24 mouse cellular contexts compared by ENCODE assay signal in genomic region chr1:72491307-72491706, GRCm38 (mm10). TPM values are rescaled to one million over a fixed set of nuclear protein-coding genes. Genes with fewer than 3 reads are reported as not detected.
"Had no signal": no experiment of that assay in that cellular context is flagged by ENCODE, and none has a peak within 500 bp of the region (broad histone marks: within the 10 kb centered on the region; RNA-seq: fewer than 3 reads in every experiment).

No protein-coding gene starts in this region.

- H3K27ac ChIP-seq: layer of hippocampus, adult 2 months; limb, embryonic 10.5 days; limb, embryonic 13.5 days; liver, embryonic 12.5 days; liver, embryonic 15.5 days; macrophage; neural tube, embryonic 12.5 days; neural tube, embryonic 15.5 days; stomach, postnatal 0 days had no signal

- H3K4me3 ChIP-seq: layer of hippocampus, adult 2 months; limb, embryonic 10.5 days; limb, embryonic 13.5 days; liver, embryonic 12.5 days; liver, embryonic 15.5 days; neural tube, embryonic 12.5 days; neural tube, embryonic 15.5 days had no signal

- H3K4me2 ChIP-seq: limb, embryonic 13.5 days; liver, embryonic 12.5 days; liver, embryonic 15.5 days; neural tube, embryonic 12.5 days; neural tube, embryonic 15.5 days had no signal

- H3K9ac ChIP-seq: limb, embryonic 13.5 days; liver, embryonic 12.5 days; liver, embryonic 15.5 days; neural tube, embryonic 12.5 days; neural tube, embryonic 15.5 days had no signal

- H3K9me3 ChIP-seq: limb, embryonic 10.5 days; limb, embryonic 13.5 days; liver, embryonic 12.5 days; liver, embryonic 15.5 days; neural tube, embryonic 12.5 days; neural tube, embryonic 15.5 days had no signal

- H3K27me3 ChIP-seq: limb, embryonic 13.5 days; liver, embryonic 12.5 days; liver, embryonic 15.5 days; neural tube, embryonic 12.5 days; neural tube, embryonic 15.5 days had no signal

- DNase-seq: kidney, adult 18-20 months; kidney, adult 9 months; kidney, postnatal 25 days; layer of hippocampus, adult 9-11 months; liver; lung, adult 18-20 months; lung, postnatal 14 days; right cerebral cortex, postnatal 14 days; right cerebral cortex, postnatal 4 days; thymus, adult 2 months; thymus, postnatal 14 days; thymus, postnatal 4 days had no signal

- ATAC-seq: inflammation-experienced regulatory T-cells, adult 6 months; intestine, embryonic 16.5 days; liver, embryonic 12.5 days had no signal

- H3K36me3 ChIP-seq: limb, embryonic 10.5 days; limb, embryonic 13.5 days; liver, embryonic 12.5 days; liver, embryonic 15.5 days; neural tube, embryonic 12.5 days; neural tube, embryonic 15.5 days had no signal

- H3K4me1 ChIP-seq: liver, embryonic 12.5 days; liver, embryonic 15.5 days; neural tube, embryonic 15.5 days had no signal

RNA-seq across cellular contexts. Expression of gene March4, which starts 45.4 kb away (rescaled TPM):
- total RNA-seq: megakaryocyte, adult 5-6 weeks had no signal
- polyA plus RNA-seq: inflammation-experienced regulatory T-cells, adult 6 months; limb, embryonic 10.5 days; limb, embryonic 13.5 days; liver, embryonic 12.5 days; liver, embryonic 15.5 days; macrophage; thymus, adult 2 months had no signal
